ENCODE assay signal across 7 mouse cellular contexts in genomic region chr7:131054808-131055370, GRCm38 (mm10). TPM values are rescaled to one million over a fixed set of nuclear protein-coding genes. Genes with fewer than 3 reads are reported as not detected.
A peak's percentile ranks its signal among the peaks of the same experiment; 100 is the strongest.
DNase-seq lines count a peak whose midpoint lies in the region; TF ChIP-seq lines count a peak whose summit lies in the region.

No protein-coding gene starts in this region.

- no peak for TF ChIP-seq EP300 in CH12.LX (IDR thresholded peaks at IDR 0.05; ENCODE audit: low read length)

- no peaks in the 10 kb centered on the region for H3K79me2 ChIP-seq in CH12.LX (replicated peaks; ENCODE audit: control insufficient read depth, extremely low read depth, insufficient read depth, poor library complexity, severe bottlenecking)

- H3K36me3 ChIP-seq in CH12.LX (replicated peaks in 1 of 2; ENCODE audit: control insufficient read depth in 1 of 2, insufficient read depth in 1 of 2, low read length in 1 of 2) = no peaks in the 10 kb centered on the region

- H3K9me3 ChIP-seq in CH12.LX (replicated peaks; ENCODE audit: low read length) = no peaks in the 10 kb centered on the region

- no peak overlapping the region for H3K9ac ChIP-seq in CH12.LX (ENCODE audit: insufficient read depth, low read depth)

- TF ChIP-seq CTCF in CH12.LX (conservative IDR thresholded peaks at IDR 0.05 in 1 of 2, IDR thresholded peaks at IDR 0.05 in 1 of 2; ENCODE audit: low read depth in 2 of 2, low read length in 2 of 2) = peak; percentile 46 to 55

- in situ Hi-C loops in CH12.LX (cut with MboI; ENCODE audit: low pct_ligation_motif_present, low pct_unique_long_range_greater_than_20kb, low sequenced_read_pairs) = no loop called here

- TF ChIP-seq POLR2A in CH12.LX (IDR thresholded peaks at IDR 0.05; ENCODE audit: low read depth, low read length) = no peak

- H3K27ac ChIP-seq in CH12.LX (ENCODE audit: insufficient read depth, low read depth) = no peak overlapping the region

- peak; percentile 18 for DNase-seq in kidney, postnatal 10 days
- DNase-seq in kidney, adult 18-20 months = no peak
- DNase-seq in CH12.LX (ENCODE audit: extremely low read depth) = no peak
- peak; percentile 41 for DNase-seq in NIH3T3 (ENCODE audit: low read depth)
- peak; percentile 3 for DNase-seq in lung, postnatal 10 days
- no peak for DNase-seq in B cell, adult 2 months
- DNase-seq in gastrocnemius, adult 18-20 months (ENCODE audit: low spot score) = no peak

- dilution Hi-C loops in CH12.LX (cut with MboI; ENCODE audit: extremely low pct_ligation_motif_present, extremely low pct_unique_long_range_greater_than_20kb, low sequenced_read_pairs) = no loop called here

- H3K27me3 ChIP-seq in CH12.LX (replicated peaks) = peaks cover 50% of the 10 kb centered on the region

- TF ChIP-seq RAD21 in CH12.LX (IDR thresholded peaks at IDR 0.05; ENCODE audit: low read depth, low read length) = no peak

- no peaks in the 10 kb centered on the region for H3K4me1 ChIP-seq in CH12.LX (ENCODE audit: control insufficient read depth in 1 of 2, insufficient read depth in 2 of 2)

- no peak overlapping the region for H3K4me2 ChIP-seq in CH12.LX (ENCODE audit: insufficient read depth, low read depth, poor library complexity, severe bottlenecking)

- no peak overlapping the region for H3K4me3 ChIP-seq in CH12.LX (replicated peaks in 1 of 3; ENCODE audit: low read depth in 2 of 3, low read length in 2 of 3, poor library complexity in 1 of 3)

TF ChIP-seq in CH12.LX, 34 proteins besides CTCF, POLR2A, EP300 and RAD21:
- TF ChIP-seq MXI1 (IDR thresholded peaks at IDR 0.05; ENCODE audit: low read depth, low read length) (no peak), POLR2AphosphoS2 (IDR thresholded peaks at IDR 0.05; ENCODE audit: low read depth, low read length) (no peak), MAFK (IDR thresholded peaks at IDR 0.05; ENCODE audit: insufficient replicate concordance, low read length) (no peak), TBP (conservative IDR thresholded peaks at IDR 0.05; ENCODE audit: low read depth, low read length) (no peak), NELFE (IDR thresholded peaks at IDR 0.05; ENCODE audit: low read depth, low read length) (no peak), KAT2A (IDR thresholded peaks at IDR 0.05; ENCODE audit: insufficient replicate concordance, low read length) (no peak), JUND (conservative IDR thresholded peaks at IDR 0.05; ENCODE audit: low read depth, low read length) (no peak), ZMIZ1 (IDR thresholded peaks at IDR 0.05; ENCODE audit: low read depth, low read length) (no peak), NRF1 (IDR thresholded peaks at IDR 0.05; ENCODE audit: low read depth, low read length) (no peak), GABPA (IDR thresholded peaks at IDR 0.05; ENCODE audit: insufficient replicate concordance, low read depth, low read length) (no peak), RCOR1 (conservative IDR thresholded peaks at IDR 0.05; ENCODE audit: low read depth, low read length) (no peak), MYC (IDR thresholded peaks at IDR 0.05; ENCODE audit: low read depth, low read length) (no peak), BHLHE40 (IDR thresholded peaks at IDR 0.05; ENCODE audit: low read depth, low read length) (no peak), USF2 (conservative IDR thresholded peaks at IDR 0.05; ENCODE audit: low read depth, low read length) (no peak)
TF ChIP-seq in CH12.LX: peak in this region for 0.

RNA-seq across cellular contexts. Expression of gene Dmbt1, which starts 23.0 kb away (rescaled TPM):
- total RNA-seq in CH12.LX (2012; rRNA removed) = not detected in 2 replicates
- total RNA-seq in CH12.LX (2014; rRNA removed) = not detected in 2 replicates
- not detected in 2 replicates for polyA plus RNA-seq in CH12.LX (2012; ENCODE audit: insufficient read length, low read depth)
- not detected for total RNA-seq in gastrocnemius, adult 18-20 months (2021)

Comparison
In these comparisons a context has a peak if more than half of its experiments do, and no peak if none do; other contexts are left out.
1. DNase-seq: peak in kidney, postnatal 10 days (single experiment), NIH3T3 (single experiment) and lung, postnatal 10 days (single experiment); none in kidney, adult 18-20 months (single experiment), CH12.LX (single experiment), B cell, adult 2 months (0 of 2) and gastrocnemius, adult 18-20 months (single experiment).